Mouse (Mus musculus): ENCODE data around the gene Olfr1033. TPM values are rescaled to one million over a fixed set of nuclear protein-coding genes. Genes with fewer than 3 reads are reported as not detected.
"Not testable (repeated sequence)": the region's sequence is repeated elsewhere in the genome, so short reads cannot be mapped to it uniquely, and the experiment has no call there.

Olfr1033 gene
- total RNA-seq (2021) = not detected

- intact Hi-C loops (cut with DNase I) = not testable (repeated sequence)
- peak in 1 of 2 experiments; percentile 1 for DNase-seq (ENCODE audit: low spot score in 2 of 2)
Observed at GRCm38 (mm10) chr2:86020406-86020805, at the start of gene Olfr1033. Olfr1033 (plus strand) TSS chr2:86020633.

DNA sequence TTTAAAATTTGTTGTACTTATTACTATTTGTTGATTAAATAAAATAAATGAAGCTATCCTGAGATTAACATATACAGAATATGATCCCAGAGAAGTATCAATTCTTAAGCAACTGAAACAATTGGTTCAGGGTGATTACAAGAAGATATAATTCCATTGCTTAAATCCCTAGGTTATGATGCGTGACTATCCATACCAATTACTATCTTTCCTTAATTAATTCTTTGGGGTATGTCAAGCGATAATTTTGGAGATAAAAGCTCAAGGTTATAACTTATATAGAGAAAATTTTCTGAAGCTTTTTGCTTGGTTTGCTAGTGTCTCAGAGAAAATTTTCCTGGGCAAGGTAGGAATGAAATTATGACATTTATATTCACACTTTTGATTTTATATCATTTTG, 46.8 kb upstream of the Olfr1033 start, which contains the start of gene Olfr1029:
TSS of gene Olfr1029 (plus strand) at position 301 of the 400 bp plus-strand sequence.
- no peak for DNase-seq (ENCODE audit: low spot score in 2 of 2)
- intact Hi-C loops (cut with DNase I) = no loop called here

- intact Hi-C loops (cut with DNase I) = no loop called here
- DNase-seq (ENCODE audit: low spot score in 2 of 2) = no peak
Observed at GRCm38 (mm10) chr2:85978976-85979375, 41.5 kb upstream of the Olfr1033 start, which contains the start of gene Olfr1030. Olfr1030 (plus strand) TSS chr2:85979276.

DNA sequence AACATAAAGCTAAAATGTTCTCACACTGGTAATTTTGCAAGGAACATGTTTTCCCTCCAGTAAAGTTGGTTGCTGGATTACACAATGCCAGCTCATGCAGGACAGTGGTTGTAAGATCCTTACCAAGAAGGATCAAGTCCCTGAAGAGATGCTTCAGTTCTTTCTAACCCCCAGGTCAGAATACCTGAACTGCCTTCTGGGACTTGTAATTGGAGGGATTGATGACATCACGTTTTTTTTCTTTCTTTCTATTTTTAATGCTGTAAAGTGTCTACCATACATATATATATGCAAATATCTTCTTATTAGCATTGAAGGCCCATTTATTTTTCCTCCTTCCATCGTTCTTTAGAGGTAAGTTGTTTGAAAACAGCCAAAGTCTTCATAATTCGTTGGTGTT, 30.4 kb upstream of the Olfr1033 start, which contains the start of gene Olfr1031:
TSS of gene Olfr1031 (plus strand) at position 301 of the 400 bp plus-strand sequence.
- intact Hi-C loops (cut with DNase I) = no loop called here
- DNase-seq (ENCODE audit: low spot score in 2 of 2) = no peak

- intact Hi-C loops (cut with DNase I) = no loop called here
- DNase-seq (ENCODE audit: low spot score in 2 of 2) = no peak
Observed at GRCm38 (mm10) chr2:86005240-86005639, 15.2 kb upstream of the Olfr1033 start, which contains the start of gene Olfr1032. Olfr1032 (plus strand) TSS chr2:86005540.

- intact Hi-C loops (cut with DNase I); DNase-seq (ENCODE audit: low spot score in 2 of 2): not testable (repeated sequence)
Observed at GRCm38 (mm10) chr2:86021518-86021917, 1.1 kb downstream of the Olfr1033 start.

- intact Hi-C loops (cut with DNase I) = no loop called here
Observed at GRCm38 (mm10) chr2:86045561-86045960, 25.1 kb downstream of the Olfr1033 start, which contains the start of gene Olfr1034. Olfr1034 (plus strand) TSS chr2:86045861.

DNA sequence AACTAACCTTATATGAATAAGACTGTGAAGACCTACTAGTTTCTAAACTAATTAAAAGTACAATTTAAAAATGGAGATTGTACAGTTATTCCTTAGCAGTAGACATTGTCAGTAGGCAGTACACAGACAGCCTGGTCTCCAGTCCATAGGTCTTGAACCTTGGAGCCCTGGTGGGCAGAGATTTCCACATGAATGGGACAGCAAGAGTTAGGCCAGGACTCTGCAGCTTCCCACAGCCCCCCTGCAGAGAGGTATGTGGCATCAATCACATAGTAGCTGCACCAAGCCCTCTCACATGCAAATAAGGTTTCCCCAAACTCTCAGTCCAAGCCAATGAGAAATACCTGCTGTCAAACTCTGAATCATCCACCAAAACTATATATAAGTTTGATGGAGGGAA, 30.3 kb downstream of the Olfr1033 start:
- intact Hi-C loops (cut with DNase I); DNase-seq (ENCODE audit: low spot score in 2 of 2): not testable (repeated sequence)

More at GRCm38 (mm10) chr2:86045561-86045960, 25.1 kb downstream of the Olfr1033 start, which contains the start of gene Olfr1034:
- DNase-seq (ENCODE audit: low spot score in 2 of 2) = no peak

DNA sequence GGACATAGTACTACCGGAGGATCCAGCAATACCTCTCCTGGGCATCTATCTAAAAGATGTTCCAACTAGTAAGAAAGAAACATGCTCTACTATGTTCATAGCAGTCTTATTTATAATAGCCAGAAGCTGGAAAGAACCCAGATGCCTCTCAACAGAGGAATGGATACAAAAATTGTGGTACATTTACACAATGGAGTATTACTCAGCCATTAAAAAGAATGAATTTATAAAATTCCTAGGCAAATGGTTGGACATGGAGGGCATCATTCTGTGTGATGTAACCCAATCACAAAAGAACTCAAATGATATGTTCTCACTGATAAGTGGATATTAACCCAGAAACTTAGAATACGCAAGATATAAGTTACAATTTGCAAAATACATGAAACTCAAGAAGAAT, 43.3 kb downstream of the Olfr1033 start:
- intact Hi-C loops (cut with DNase I); DNase-seq (ENCODE audit: low spot score in 2 of 2): not testable (repeated sequence)

DNA sequence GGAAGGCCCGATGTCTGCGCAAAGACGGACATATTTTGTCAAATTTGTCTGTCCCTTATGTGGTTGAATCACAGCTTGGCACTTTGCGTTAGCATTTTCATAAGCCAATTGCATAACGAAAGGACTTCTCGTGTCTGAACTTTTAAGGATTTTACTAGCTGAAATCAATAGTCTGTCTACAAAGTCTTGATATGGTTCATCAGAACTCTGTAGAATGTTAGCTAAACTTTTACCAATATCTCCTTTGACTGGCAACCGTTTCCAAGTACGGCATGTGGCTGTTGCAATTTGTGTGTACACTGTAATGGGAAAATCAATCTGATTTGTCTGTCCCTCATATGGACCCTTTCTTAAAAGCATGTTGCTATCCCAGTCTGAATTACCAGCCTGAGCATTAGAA, 49.8 kb downstream of the Olfr1033 start:
- DNase-seq (ENCODE audit: low spot score in 2 of 2) = no peak
- intact Hi-C loops (cut with DNase I) = no loop called here

DNA sequence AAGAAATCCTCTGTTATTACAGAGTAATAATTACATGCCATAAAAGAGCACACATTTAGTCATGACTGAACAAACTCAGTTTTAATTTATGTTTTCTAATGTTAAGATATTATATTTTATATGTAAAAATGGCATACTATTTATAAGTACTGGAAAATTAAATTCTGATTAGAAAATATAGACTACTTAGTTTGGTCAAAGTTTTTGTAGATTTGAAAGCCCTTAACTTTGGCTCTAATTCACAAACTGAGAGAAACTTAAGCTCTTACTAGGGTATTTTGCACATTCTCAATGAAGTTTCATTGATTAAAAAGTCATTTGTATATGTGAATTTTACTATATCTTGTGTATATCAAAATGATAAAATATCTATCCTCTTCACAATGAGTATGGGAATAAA, 53.3 kb downstream of the Olfr1033 start, which contains the start of gene Olfr1036:
TSS of gene Olfr1036 (plus strand) at position 301 of the 400 bp plus-strand sequence.
- intact Hi-C loops (cut with DNase I); DNase-seq (ENCODE audit: low spot score in 2 of 2): not testable (repeated sequence)

DNA sequence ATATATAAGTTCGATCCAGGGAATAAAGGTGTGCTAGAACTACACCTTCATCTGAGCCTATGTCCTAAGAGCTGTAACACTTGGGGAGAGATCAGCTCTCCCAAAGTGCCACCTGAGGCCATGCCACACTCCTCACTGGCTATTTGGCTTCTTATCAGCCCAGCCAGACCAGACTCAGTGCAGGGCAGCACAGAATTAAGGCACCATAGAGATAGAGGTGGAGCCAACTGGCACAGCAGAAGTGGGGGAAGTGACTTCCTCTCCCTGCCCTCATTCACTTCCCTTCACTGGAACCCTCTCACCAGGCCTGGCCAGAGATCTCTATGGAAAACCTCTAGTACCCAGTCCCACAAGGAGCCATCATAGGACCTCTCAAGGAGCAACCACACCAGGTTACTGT, 60.0 kb downstream of the Olfr1033 start:
- DNase-seq (ENCODE audit: low spot score in 2 of 2); intact Hi-C loops (cut with DNase I): not testable (repeated sequence)

DNA sequence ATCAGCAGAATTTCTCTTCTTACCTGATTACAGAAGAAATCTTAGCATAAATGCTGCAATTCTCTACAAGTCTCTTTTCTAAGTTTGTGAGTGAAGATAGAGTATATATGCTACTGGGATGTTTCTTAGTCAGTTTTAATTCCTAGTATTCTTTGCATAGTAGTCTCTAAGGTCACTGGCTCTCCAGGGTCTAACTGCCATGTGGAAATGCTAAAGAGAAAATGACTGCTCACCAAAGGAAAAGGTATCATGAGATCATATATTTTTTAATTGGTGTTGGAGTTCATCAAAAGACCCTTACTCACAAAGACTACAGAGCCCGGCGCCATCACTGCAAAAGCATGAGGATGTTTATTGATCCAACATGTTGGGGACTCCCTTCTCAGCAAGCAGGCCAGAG, 66.9 kb downstream of the Olfr1033 start, which contains the start of gene Olfr1037:
TSS of gene Olfr1037 (minus strand) at position 101 of the 400 bp plus-strand sequence.
- no peak for DNase-seq (ENCODE audit: low spot score in 2 of 2)
- intact Hi-C loops (cut with DNase I) = no loop called here

Other genes starting within 250 kb of the Olfr1033 start
- gene Olfr1014, start 247.9 kb upstream of the Olfr1033 start, total RNA-seq (2021) = not detected
- not detected for gene Olfr1015, start 238.6 kb upstream of the Olfr1033 start, total RNA-seq (2021)
- not detected for gene Olfr1016, start 218.1 kb upstream of the Olfr1033 start, total RNA-seq (2021)
- gene Olfr1018, start 202.2 kb upstream of the Olfr1033 start, total RNA-seq (2021) = not detected
- not detected for gene Olfr1019, start 175.2 kb upstream of the Olfr1033 start, total RNA-seq (2021)
- not detected for gene Olfr1020, start 173.6 kb upstream of the Olfr1033 start, total RNA-seq (2021)
- not detected for gene Olfr1022, start 152.0 kb upstream of the Olfr1033 start, total RNA-seq (2021)
- gene Olfr1023, start 135.0 kb upstream of the Olfr1033 start, total RNA-seq (2021) = not detected
- gene Olfr1024, start 115.6 kb upstream of the Olfr1033 start, total RNA-seq (2021) = not detected
- gene Olfr1025-ps1, start 105.4 kb upstream of the Olfr1033 start, total RNA-seq (2021) = not detected
- gene Olfr1026, start 99.1 kb upstream of the Olfr1033 start, total RNA-seq (2021) = not detected
- not detected for gene Olfr1028, start 70.2 kb upstream of the Olfr1033 start, total RNA-seq (2021)
- gene Olfr1029, start 46.7 kb upstream of the Olfr1033 start, total RNA-seq (2021) = not detected
- gene Olfr1030, start 41.4 kb upstream of the Olfr1033 start, total RNA-seq (2021) = not detected
- gene Olfr1031, start 30.3 kb upstream of the Olfr1033 start, total RNA-seq (2021) = not detected
- not detected for gene Olfr1032, start 15.1 kb upstream of the Olfr1033 start, total RNA-seq (2021)
- not detected for gene Olfr1034, start 25.2 kb downstream of the Olfr1033 start, total RNA-seq (2021)
- gene Olfr1036, start 53.4 kb downstream of the Olfr1033 start, total RNA-seq (2021) = not detected
- not detected for gene Olfr1037, start 66.8 kb downstream of the Olfr1033 start, total RNA-seq (2021)
- not detected for gene Olfr1039, start 115.3 kb downstream of the Olfr1033 start, total RNA-seq (2021)
- not detected for gene Olfr1040, start 126.1 kb downstream of the Olfr1033 start, total RNA-seq (2021)
- not detected for gene Olfr1042, start 141.2 kb downstream of the Olfr1033 start, total RNA-seq (2021)
- not detected for gene Olfr1043, start 146.9 kb downstream of the Olfr1033 start, total RNA-seq (2021)
- gene Olfr1044, start 157.2 kb downstream of the Olfr1033 start, total RNA-seq (2021) = not detected
- not detected for gene Olfr52, start 165.1 kb downstream of the Olfr1033 start, total RNA-seq (2021)
- gene Olfr1045, start 182.4 kb downstream of the Olfr1033 start, total RNA-seq (2021) = not detected
- gene Olfr1046, start 198.7 kb downstream of the Olfr1033 start, total RNA-seq (2021) = not detected
- gene Olfr1047, start 210.8 kb downstream of the Olfr1033 start, total RNA-seq (2021) = not detected
- gene Olfr1048, start 219.7 kb downstream of the Olfr1033 start, total RNA-seq (2021) = not detected
- gene Olfr1049, start 237.7 kb downstream of the Olfr1033 start, total RNA-seq (2021) = not detected